Mouse (Mus musculus): ENCODE measurements around the gene Sec31a. TPM values are rescaled to one million over a fixed set of nuclear protein-coding genes. Genes with fewer than 3 reads are reported as not detected.

Sec31a gene
- polyA plus RNA-seq, 1 experiment from 2014 or later: 125 TPM

- Histone ChIP-seq H3K36me3 (ENCODE audit: control insufficient read depth, insufficient read depth, low read length) (no peaks in the 10 kb centered on the region), H3K9me3 (ENCODE audit: control insufficient read depth, low read length) (no peaks in the 10 kb centered on the region)
- 92% methylated on average over 5 of the region's 5 CpGs for WGBS
Measured at GRCm38 (mm10) chr5:100335581-100336080, 80.4 kb downstream of the Sec31a start.

GRCm38 (mm10) chr5:100334686-100335085 is 81.3 kb downstream of the Sec31a start:
- no peak for DNase-seq (ENCODE audit: low spot score)
- Histone ChIP-seq H3K4me1 (replicated peaks; ENCODE audit: control insufficient read depth, insufficient read depth, low read length) (no peaks in the 10 kb centered on the region), H3K27me3 (replicated peaks; ENCODE audit: control insufficient read depth, insufficient read depth, low read length) (no peaks in the 10 kb centered on the region), H3K9ac (ENCODE audit: low read depth, low read length) (no peak overlapping the region), H3K27ac (ENCODE audit: low read depth, low read length) (no peak overlapping the region), H3K9me3 (ENCODE audit: control insufficient read depth, low read length) (no peaks in the 10 kb centered on the region), H3K4me3 (ENCODE audit: low read depth, low read length) (no peak overlapping the region), H3K36me3 (ENCODE audit: control insufficient read depth, insufficient read depth, low read length) (no peaks in the 10 kb centered on the region), H3K4me2 (no peak overlapping the region)
- ATAC-seq (replicated peaks; ENCODE audit: low FRiP score): no peak
- WGBS: 66% methylated on average over 6 of the region's 6 CpGs

More at GRCm38 (mm10) chr5:100335581-100336080, 80.4 kb downstream of the Sec31a start:
- Histone ChIP-seq H3K4me3 (ENCODE audit: low read depth, low read length) (no peak overlapping the region), H3K4me2 (no peak overlapping the region), H3K27ac (ENCODE audit: low read depth, low read length) (no peak overlapping the region), H3K27me3 (replicated peaks; ENCODE audit: control insufficient read depth, insufficient read depth, low read length) (no peaks in the 10 kb centered on the region), H3K9ac (ENCODE audit: low read depth, low read length) (no peak overlapping the region), H3K4me1 (replicated peaks; ENCODE audit: control insufficient read depth, insufficient read depth, low read length) (no peaks in the 10 kb centered on the region)
- DNase-seq (ENCODE audit: low spot score): no peak
- ATAC-seq (replicated peaks; ENCODE audit: low FRiP score): no peak

- 58% methylated on average over 14 of the region's 14 CpGs for WGBS
- DNase-seq (ENCODE audit: low spot score) (no peak), ATAC-seq (replicated peaks; ENCODE audit: low FRiP score) (no peak)
- Histone ChIP-seq H3K9me3 (ENCODE audit: control insufficient read depth, low read length) (no peaks in the 10 kb centered on the region), H3K27ac (ENCODE audit: low read depth, low read length) (no peak overlapping the region), H3K4me1 (replicated peaks; ENCODE audit: control insufficient read depth, insufficient read depth, low read length) (no peaks in the 10 kb centered on the region), H3K36me3 (ENCODE audit: control insufficient read depth, insufficient read depth, low read length) (no peaks in the 10 kb centered on the region), H3K4me3 (ENCODE audit: low read depth, low read length) (no peak overlapping the region), H3K9ac (ENCODE audit: low read depth, low read length) (no peak overlapping the region), H3K27me3 (replicated peaks; ENCODE audit: control insufficient read depth, insufficient read depth, low read length) (no peaks in the 10 kb centered on the region), H3K4me2 (no peak overlapping the region)
Measured at GRCm38 (mm10) chr5:100333607-100334380, 82.2 kb downstream of the Sec31a start.

GRCm38 (mm10) chr5:100332300-100333004 is 83.6 kb downstream of the Sec31a start:
- DNase-seq (ENCODE audit: low spot score): no peak
- H3K4me3 ChIP-seq (ENCODE audit: low read depth, low read length): no peak overlapping the region
- H3K36me3 ChIP-seq (ENCODE audit: control insufficient read depth, insufficient read depth, low read length): no peaks in the 10 kb centered on the region
- H3K27ac ChIP-seq (ENCODE audit: low read depth, low read length): no peak overlapping the region
- no peaks in the 10 kb centered on the region for H3K27me3 ChIP-seq (replicated peaks; ENCODE audit: control insufficient read depth, insufficient read depth, low read length)
- H3K4me1 ChIP-seq (replicated peaks; ENCODE audit: control insufficient read depth, insufficient read depth, low read length): no peaks in the 10 kb centered on the region
- 75% methylated on average over 8 of the region's 8 CpGs for WGBS
- no peak overlapping the region for H3K4me2 ChIP-seq
- no peaks in the 10 kb centered on the region for H3K9me3 ChIP-seq (ENCODE audit: control insufficient read depth, low read length)
- ATAC-seq (replicated peaks; ENCODE audit: low FRiP score): no peak
- no peak overlapping the region for H3K9ac ChIP-seq (ENCODE audit: low read depth, low read length)

GRCm38 (mm10) chr5:100331636-100332035 is 84.4 kb downstream of the Sec31a start:
- Histone ChIP-seq H3K9ac (ENCODE audit: low read depth, low read length) (no peak overlapping the region), H3K9me3 (ENCODE audit: control insufficient read depth, low read length) (no peaks in the 10 kb centered on the region), H3K4me3 (ENCODE audit: low read depth, low read length) (no peak overlapping the region), H3K4me2 (no peak overlapping the region), H3K4me1 (replicated peaks; ENCODE audit: control insufficient read depth, insufficient read depth, low read length) (no peaks in the 10 kb centered on the region), H3K27me3 (replicated peaks; ENCODE audit: control insufficient read depth, insufficient read depth, low read length) (no peaks in the 10 kb centered on the region), H3K36me3 (ENCODE audit: control insufficient read depth, insufficient read depth, low read length) (no peaks in the 10 kb centered on the region), H3K27ac (ENCODE audit: low read depth, low read length) (no peak overlapping the region)
- 79% methylated on average over 8 of the region's 8 CpGs for WGBS
- ATAC-seq (replicated peaks; ENCODE audit: low FRiP score): no peak
- no peak for DNase-seq (ENCODE audit: low spot score)

- Histone ChIP-seq H3K27ac (ENCODE audit: low read depth, low read length) (no peak overlapping the region), H3K36me3 (ENCODE audit: control insufficient read depth, insufficient read depth, low read length) (no peaks in the 10 kb centered on the region), H3K4me3 (ENCODE audit: low read depth, low read length) (no peak overlapping the region), H3K9me3 (ENCODE audit: control insufficient read depth, low read length) (no peaks in the 10 kb centered on the region), H3K4me1 (replicated peaks; ENCODE audit: control insufficient read depth, insufficient read depth, low read length) (no peaks in the 10 kb centered on the region), H3K27me3 (replicated peaks; ENCODE audit: control insufficient read depth, insufficient read depth, low read length) (no peaks in the 10 kb centered on the region; the same call in 1 of the 2 replicates), H3K4me2 (no peak overlapping the region), H3K9ac (ENCODE audit: low read depth, low read length) (no peak overlapping the region)
- WGBS: 4% methylated on average over 11 of the region's 11 CpGs
- peak; percentile 65 for ATAC-seq (replicated peaks; ENCODE audit: low FRiP score)
- peak; percentile 71 for DNase-seq (ENCODE audit: low spot score)
Measured at GRCm38 (mm10) chr5:100322081-100322480, 94.0 kb downstream of the Sec31a start.

GRCm38 (mm10) chr5:100317842-100318241 is 98.2 kb downstream of the Sec31a start:
- no peaks in the 10 kb centered on the region for H3K4me1 ChIP-seq (replicated peaks; ENCODE audit: control insufficient read depth, insufficient read depth, low read length)
- H3K4me3 ChIP-seq (ENCODE audit: low read depth, low read length): no peak overlapping the region
- no peaks in the 10 kb centered on the region for H3K9me3 ChIP-seq (ENCODE audit: control insufficient read depth, low read length)
- no peaks in the 10 kb centered on the region for H3K27me3 ChIP-seq (replicated peaks; ENCODE audit: control insufficient read depth, insufficient read depth, low read length)
- 74% methylated on average over 7 of the region's 7 CpGs for WGBS
- ATAC-seq (replicated peaks; ENCODE audit: low FRiP score) (no peak), DNase-seq (ENCODE audit: low spot score) (no peak)
- no peaks in the 10 kb centered on the region for H3K36me3 ChIP-seq (ENCODE audit: control insufficient read depth, insufficient read depth, low read length)
- no peak overlapping the region for H3K9ac ChIP-seq (ENCODE audit: low read depth, low read length)
- no peak overlapping the region for H3K4me2 ChIP-seq
- H3K27ac ChIP-seq (ENCODE audit: low read depth, low read length): no peak overlapping the region

GRCm38 (mm10) chr5:100317010-100317409 is 99.0 kb downstream of the Sec31a start:
- H3K9me3 ChIP-seq (ENCODE audit: control insufficient read depth, low read length): no peaks in the 10 kb centered on the region
- no peaks in the 10 kb centered on the region for H3K27me3 ChIP-seq (replicated peaks; ENCODE audit: control insufficient read depth, insufficient read depth, low read length)
- H3K4me1 ChIP-seq (replicated peaks; ENCODE audit: control insufficient read depth, insufficient read depth, low read length): no peaks in the 10 kb centered on the region
- ATAC-seq (replicated peaks; ENCODE audit: low FRiP score) (no peak), DNase-seq (ENCODE audit: low spot score) (no peak)
- H3K4me2 ChIP-seq: no peak overlapping the region
- 69% methylated on average over 18 of the region's 18 CpGs for WGBS
- H3K27ac ChIP-seq (ENCODE audit: low read depth, low read length): no peak overlapping the region
- no peaks in the 10 kb centered on the region for H3K36me3 ChIP-seq (ENCODE audit: control insufficient read depth, insufficient read depth, low read length)
- no peak overlapping the region for H3K4me3 ChIP-seq (ENCODE audit: low read depth, low read length)
- no peak overlapping the region for H3K9ac ChIP-seq (ENCODE audit: low read depth, low read length)

Data from liver, embryonic 11.5 days (tissue).